7 mouse cellular contexts compared by ENCODE assay signal in genomic region chr3:84745537-84746189, GRCm38 (mm10).
DNase-seq lines count a peak whose midpoint lies in the region; TF ChIP-seq lines count a peak whose summit lies in the region.

No protein-coding gene starts in this region.

- no peak overlapping the region for H3K4me3 ChIP-seq in lung, adult 2 months (replicated peaks; ENCODE audit: extremely low read depth, low read depth, low read length)

- TF ChIP-seq POLR2A in lung, adult 2 months (IDR thresholded peaks at IDR 0.05; ENCODE audit: borderline replicate concordance, extremely low read depth, low read depth, low read length), result no peak

- no peaks in the 10 kb centered on the region; the same call in 1 of the 2 replicates for H3K4me1 ChIP-seq in lung, adult 2 months (ENCODE audit: control insufficient read depth, insufficient read depth, low read length)

- 0 out of 2 replicates have a peak, but pooled peaks have one; percentile 1 for TF ChIP-seq CTCF in lung, adult 2 months (IDR thresholded peaks at IDR 0.05; ENCODE audit: insufficient read depth, low read length)

- peak; percentile 60 for DNase-seq in NIH3T3 (ENCODE audit: low read depth)
- peak; percentile 33 for DNase-seq in adrenal gland, postnatal 10 days
- DNase-seq in gastrocnemius, postnatal 4 days (ENCODE audit: low spot score in 2 of 2), result peak; percentile 45 to 76
- DNase-seq in kidney, postnatal 14 days, result peak; percentile 54
- peak; percentile 7 for DNase-seq in lung, adult 2 months
- DNase-seq in skeletal muscle tissue, adult 2 months (ENCODE audit: low read depth, low spot score), result peak; percentile 27
- no peak for DNase-seq in c-Kit-positive CD71-positive TER-119-positive erythroid progenitor cells, embryonic 14.5 days (ENCODE audit: low spot score)

- 43% methylated on average over 18 of the region's 18 CpGs for WGBS in lung, adult 2 months
